Mouse (Mus musculus) frontal cortex, postnatal 14 days (tissue): ENCODE measurements at regions not wholly inside any gene's neighbourhood (a gene's known extent, or its start where the extent isn't known, plus 50 kb on each side); places are given as distances from the start of the nearest gene placed in this dataset.
A peak's percentile ranks its signal among the peaks of the same experiment; 100 is the strongest.

Source experiments
- DNase-seq, 2 experiments: peaks; one replicate each; pipeline ENCODE4 v3.0.0; 2022; ENCODE audit warnings: low spot score in 2 of 2

DNA sequence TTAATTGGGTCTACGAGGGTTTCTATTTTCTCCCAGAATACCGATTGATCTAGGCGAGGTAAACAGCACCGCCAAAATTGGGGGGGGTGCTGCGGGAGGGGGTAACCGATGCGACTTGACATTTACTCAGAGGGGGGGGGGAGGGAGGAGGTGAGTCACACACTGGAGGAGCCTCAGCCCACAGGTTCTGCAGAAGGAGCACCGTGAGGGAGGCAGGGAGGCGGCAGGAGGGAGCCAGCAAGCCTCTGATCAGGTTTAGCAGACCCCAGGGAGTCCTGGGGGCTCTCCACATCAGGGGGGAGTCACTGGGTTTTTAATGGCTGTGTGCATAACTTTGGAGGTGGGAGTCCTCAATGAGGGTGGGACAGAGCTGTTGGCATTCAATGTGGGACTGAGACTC is 51.3 kb upstream of the Ier5l start:
- no peak for DNase-seq

DNA sequence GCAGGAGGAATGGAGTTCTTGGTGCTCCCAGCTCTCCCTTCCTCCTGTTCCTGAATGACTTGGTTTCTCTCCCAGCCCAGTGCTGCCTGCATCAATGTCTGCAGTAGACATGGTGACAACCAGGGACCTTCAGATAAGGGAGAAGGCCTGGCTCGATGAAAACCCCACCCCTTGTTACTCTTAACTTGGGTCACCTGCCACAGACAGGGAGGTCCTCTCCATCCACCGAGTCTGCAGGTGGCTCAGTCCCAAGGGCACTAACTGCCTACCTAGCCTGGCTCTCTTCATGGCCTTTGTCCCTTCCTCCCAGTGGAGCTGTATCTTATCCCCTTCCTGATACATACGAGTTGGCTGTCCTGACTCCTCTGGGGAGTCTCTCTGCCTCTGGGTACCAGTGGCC is 51.8 kb upstream of the Ier5l start:
- no peak for DNase-seq

GRCm38 (mm10) chr2:30527495-30527894 is 53.5 kb upstream of the Ier5l start:
- DNase-seq: no peak

DNA sequence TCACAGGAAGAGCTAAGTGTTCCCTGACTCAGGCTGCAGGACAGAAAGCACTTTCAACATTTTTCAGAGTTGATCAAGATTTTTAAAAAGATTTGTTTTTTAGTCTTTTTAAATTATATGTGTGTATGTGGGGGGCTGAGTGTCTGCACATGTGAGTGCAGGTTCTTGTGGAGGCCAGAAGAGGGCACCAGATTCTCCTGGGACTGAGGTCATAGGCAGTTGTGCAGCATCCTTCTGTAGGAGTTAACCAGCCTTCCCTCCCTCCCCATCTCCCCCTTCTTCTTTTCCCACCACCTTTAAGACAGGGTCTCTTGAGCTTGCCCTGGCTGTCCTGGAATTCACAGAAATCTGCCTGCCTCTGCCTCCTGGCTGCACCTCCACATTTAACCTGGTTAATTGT is 58.9 kb upstream of the Ier5l start:
- no peak for DNase-seq

DNA sequence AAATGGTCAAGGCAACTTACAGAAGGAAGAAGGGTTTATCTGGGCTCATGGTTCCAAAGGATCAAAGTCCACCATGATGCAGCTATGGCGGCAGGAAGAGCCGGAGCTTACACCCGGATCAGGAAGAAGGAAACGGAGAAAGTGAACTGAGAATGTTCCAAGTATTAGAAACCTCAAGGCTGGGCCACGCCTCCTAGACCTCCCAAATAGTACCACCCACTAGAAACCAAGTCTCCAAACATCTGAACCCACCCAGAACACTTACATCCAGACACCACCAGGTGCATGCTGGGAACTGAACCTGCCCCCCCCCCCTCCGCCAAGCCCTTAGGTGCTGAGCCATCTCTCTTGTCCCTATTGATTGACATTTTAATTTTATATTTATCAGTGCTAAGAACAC is 59.3 kb upstream of the Ier5l start:
- no peak for DNase-seq

- no peak for DNase-seq
Observed at GRCm38 (mm10) chr2:30534485-30534884, 60.4 kb upstream of the Cstad start.

DNA sequence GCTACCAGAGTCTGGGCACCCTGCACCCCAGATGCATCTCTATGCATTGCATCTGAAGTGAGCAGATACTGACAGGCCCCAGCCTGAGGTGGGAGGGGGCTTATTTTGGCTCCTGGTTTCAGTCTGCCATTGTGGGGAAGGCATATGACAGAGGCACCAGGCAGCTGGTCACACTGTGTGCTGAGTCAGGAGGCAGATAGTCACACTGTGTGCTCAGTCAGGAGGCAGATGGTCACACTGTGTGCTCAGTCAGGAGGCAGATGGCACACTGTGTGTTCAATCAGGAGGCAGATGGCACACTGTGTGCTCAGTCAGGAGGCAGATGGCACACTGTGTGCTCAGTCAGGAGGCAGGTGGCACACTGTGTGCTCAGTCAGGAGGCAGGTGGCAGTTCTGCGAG is 55.5 kb upstream of the Cstad start:
- no peak for DNase-seq

DNA sequence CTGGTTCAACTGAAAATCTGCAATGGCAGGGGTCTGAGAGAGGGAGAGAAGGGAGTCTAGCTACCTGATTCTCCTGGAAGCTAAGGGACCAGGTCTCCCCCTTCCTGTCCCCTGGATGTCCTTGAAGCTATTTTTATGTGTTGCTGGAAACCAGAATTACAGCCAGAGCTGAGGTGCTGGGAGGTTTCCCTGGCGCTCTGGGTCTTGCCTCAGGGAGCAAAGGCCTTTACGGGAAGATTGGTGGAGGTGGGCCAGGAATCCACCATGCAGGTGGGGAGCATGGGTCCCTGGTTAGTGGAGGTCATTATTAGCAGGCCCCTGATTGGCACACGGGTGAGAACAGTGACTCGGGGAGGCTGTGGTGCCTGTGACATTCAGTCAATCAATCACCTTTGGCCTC is 53.3 kb upstream of the Cstad start:
- DNase-seq: no peak

- peak; percentile 83 to 95 for DNase-seq
Observed at GRCm38 (mm10) chr2:30544782-30545435, 49.9 kb upstream of the Cstad start.
